Mouse (Mus musculus) heart, embryonic 13.5 days (tissue): ENCODE results near the gene Rsbn1l. TPM values are rescaled to one million over a fixed set of nuclear protein-coding genes. Genes with fewer than 3 reads are reported as not detected.

Experiments
- ATAC-seq: fragments of 200-750 bp; cut with Nextera tagmentation; 2 replicates; pipeline ENCODE4 v1.8.0; 2017; ENCODE audit warnings: moderate TSS enrichment; ENCODE audit not compliant: insufficient number of reproducible peaks, low FRiP score, low TSS enrichment; ENCODE audit errors: extremely low read depth
- H3K27ac ChIP-seq: fragments of 300-500 bp; sonication (generic); replicated peaks from 2 replicates; pipeline ENCODE4 v1.5.1; 2015; ENCODE audit warnings: moderate library complexity, mild to moderate bottlenecking, inconsistent platforms
- H3K27me3 ChIP-seq: fragments of 300-500 bp; sonication (generic); replicated peaks from 2 replicates; pipeline ENCODE4 v1.6.1; 2015; ENCODE audit warnings: mild to moderate bottlenecking, inconsistent platforms
- H3K36me3 ChIP-seq: fragments of 300-500 bp; sonication (generic); 2 replicates; pipeline ENCODE4 v1.6.1; 2015; ENCODE audit warnings: mild to moderate bottlenecking, inconsistent platforms
- H3K4me1 ChIP-seq: fragments of 300-500 bp; sonication (generic); 2 replicates; pipeline ENCODE4 v1.6.1; 2015; ENCODE audit warnings: inconsistent platforms
- H3K4me2 ChIP-seq: fragments of 300-500 bp; sonication (generic); 2 replicates; pipeline ENCODE4 v1.6.1; 2015; ENCODE audit warnings: inconsistent platforms, mild to moderate bottlenecking, moderate library complexity
- H3K4me3 ChIP-seq: fragments of 300-500 bp; sonication (generic); 2 replicates; pipeline ENCODE4 v1.5.1; 2015; ENCODE audit warnings: moderate library complexity, mild to moderate bottlenecking, inconsistent platforms
- H3K9ac ChIP-seq: fragments of 300-500 bp; sonication (generic); 2 replicates; pipeline ENCODE4 v1.6.1; 2015; ENCODE audit warnings: inconsistent platforms, mild to moderate bottlenecking, moderate library complexity
- H3K9me3 ChIP-seq: fragments of 300-500 bp; sonication (generic); 2 replicates; pipeline ENCODE4 v1.6.1; 2016; ENCODE audit warnings: inconsistent platforms
- WGBS: fragments of 180-500 bp; shearing (Covaris S2); methylation state at CpG from one replicate; pipeline ENCODE4 v1.1.7; 2015; ENCODE audit warnings: mixed read lengths; 5-methylcytosine and 5-hydroxymethylcytosine counted together
- polyA plus RNA-seq: library from polyadenylated mRNA; unstranded; fragments of >200 nt; fragmentation: Nextera tagmentation; extraction: Ambion mirVana; gene quantifications from 2 replicates; pipeline ENCODE4 v1.2.1, GENCODE M21; 2015

Rsbn1l gene
- polyA plus RNA-seq, 1 experiment from 2014 or later = 4.3 TPM

DNA sequence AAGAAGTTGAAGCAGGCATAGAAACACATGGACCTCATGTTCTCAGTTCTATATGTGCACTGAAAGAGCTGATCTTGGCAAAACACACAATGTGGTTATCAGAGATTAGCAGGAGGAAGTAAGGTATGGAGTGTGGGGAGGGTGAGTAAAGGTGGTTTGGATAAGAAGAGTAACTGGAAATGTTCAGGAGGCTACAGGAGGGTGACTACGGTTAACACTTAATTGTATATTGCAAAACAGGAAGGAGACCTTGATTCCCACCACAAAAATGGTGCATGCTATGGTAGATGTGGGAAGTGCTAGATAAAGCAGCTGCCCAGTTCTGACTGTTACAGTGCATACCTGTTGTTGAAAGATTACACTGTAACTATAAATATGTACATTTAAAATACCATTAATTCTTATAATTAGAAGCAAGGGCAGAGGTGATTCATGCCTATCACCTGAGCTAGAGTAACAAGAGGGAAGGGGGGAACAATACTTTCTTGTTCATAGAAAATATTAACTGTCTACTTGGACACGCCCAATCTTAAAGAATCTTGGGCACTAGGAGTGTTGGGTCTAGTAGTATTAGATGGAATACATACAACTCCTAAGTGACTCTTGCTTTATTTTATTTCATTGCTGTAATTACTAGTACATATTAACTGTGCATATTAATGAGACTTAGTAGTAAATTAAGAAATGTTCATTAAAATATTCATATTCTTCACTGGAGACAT is 58.6 kb downstream of the Rsbn1l start:
- H3K4me2 ChIP-seq = no peak overlapping the region
- no peaks in the 10 kb centered on the region for H3K27me3 ChIP-seq
- H3K27ac ChIP-seq = no peak overlapping the region
- peaks cover 64% of the 10 kb centered on the region for H3K36me3 ChIP-seq
- H3K9ac ChIP-seq = no peak overlapping the region
- no peak overlapping the region for H3K4me3 ChIP-seq
- ATAC-seq = no peak
- peaks cover 11% of the 10 kb centered on the region; the same call in 1 of the 2 replicates for H3K4me1 ChIP-seq
- WGBS = 86% methylated on average over 2 of the region's 2 CpGs
- H3K9me3 ChIP-seq = no peaks in the 10 kb centered on the region

GRCm38 (mm10) chr5:20884036-20884620 is 72.1 kb downstream of the Rsbn1l start:
- Histone ChIP-seq H3K9me3 (no peaks in the 10 kb centered on the region), H3K27ac (no peak overlapping the region), H3K4me1 (peaks cover 28% of the 10 kb centered on the region), H3K27me3 (no peaks in the 10 kb centered on the region), H3K9ac (peak overlapping the region; percentile 88), H3K4me2 (peak overlapping the region; percentile 86), H3K4me3 (peak overlapping the region; percentile 71), H3K36me3 (peaks cover 24% of the 10 kb centered on the region)
- no peak for ATAC-seq
- WGBS = 79% methylated on average over 4 of the region's 4 CpGs

- peak; percentile 98 for ATAC-seq
- Histone ChIP-seq H3K36me3 (peaks cover 16% of the 10 kb centered on the region), H3K27ac (peak within 1 kb of the TSS; percentile 97), H3K4me1 (peaks cover 44% of the 10 kb centered on the region), H3K4me2 (peak within 1 kb of the TSS; percentile 86), H3K4me3 (peak within 1 kb of the TSS; percentile 71), H3K9ac (peak within 1 kb of the TSS; percentile 98), H3K9me3 (no peaks in the 10 kb centered on the region), H3K27me3 (no peaks in the 10 kb centered on the region)
- WGBS = under 1% methylated on average over 73 of the region's 94 CpGs
These were observed 74.0 kb downstream of the Rsbn1l start, which contains the start of the genes Phtf2 and Tmem60 for GRCm38 (mm10) chr5:20881915-20882800. TSS of gene Phtf2 (minus strand) at chr5:20882124. TSS of gene Tmem60 (plus strand) at chr5:20882191.

GRCm38 (mm10) chr5:20880797-20881775 is 75.1 kb downstream of the Rsbn1l start:
- Histone ChIP-seq H3K4me2 (peak overlapping the region; percentile 76), H3K4me3 (peak overlapping the region; percentile 71), H3K9ac (peak overlapping the region; percentile 98), H3K4me1 (peaks cover 46% of the 10 kb centered on the region), H3K27ac (peak overlapping the region; percentile 97), H3K27me3 (no peaks in the 10 kb centered on the region), H3K9me3 (no peaks in the 10 kb centered on the region), H3K36me3 (peaks cover 11% of the 10 kb centered on the region)
- WGBS = 1% methylated on average over 42 of the region's 64 CpGs
- ATAC-seq = peak; percentile 14; the same call in 1 of the 2 replicates

GRCm38 (mm10) chr5:20880386-20880785 is 75.8 kb downstream of the Rsbn1l start:
- peaks cover 46% of the 10 kb centered on the region for H3K4me1 ChIP-seq
- WGBS = 33% methylated on average over 2 of the region's 2 CpGs
- no peaks in the 10 kb centered on the region for H3K9me3 ChIP-seq
- peak overlapping the region; percentile 71 for H3K4me3 ChIP-seq
- no peak for ATAC-seq
- peak overlapping the region; percentile 76 for H3K4me2 ChIP-seq
- peak overlapping the region; percentile 97 for H3K27ac ChIP-seq
- peak overlapping the region; percentile 98 for H3K9ac ChIP-seq
- no peaks in the 10 kb centered on the region for H3K27me3 ChIP-seq
- peaks cover 4% of the 10 kb centered on the region for H3K36me3 ChIP-seq

GRCm38 (mm10) chr5:20876934-20877426 is 79.2 kb downstream of the Rsbn1l start:
- H3K4me3 ChIP-seq = no peak overlapping the region
- no peak overlapping the region for H3K27ac ChIP-seq
- no peaks in the 10 kb centered on the region for H3K27me3 ChIP-seq
- H3K36me3 ChIP-seq = no peaks in the 10 kb centered on the region
- 60% methylated on average over 1 of the region's 1 CpGs for WGBS
- no peak for ATAC-seq
- no peak overlapping the region for H3K9ac ChIP-seq
- peaks cover 38% of the 10 kb centered on the region for H3K4me1 ChIP-seq
- no peak overlapping the region for H3K4me2 ChIP-seq
- no peaks in the 10 kb centered on the region for H3K9me3 ChIP-seq

DNA sequence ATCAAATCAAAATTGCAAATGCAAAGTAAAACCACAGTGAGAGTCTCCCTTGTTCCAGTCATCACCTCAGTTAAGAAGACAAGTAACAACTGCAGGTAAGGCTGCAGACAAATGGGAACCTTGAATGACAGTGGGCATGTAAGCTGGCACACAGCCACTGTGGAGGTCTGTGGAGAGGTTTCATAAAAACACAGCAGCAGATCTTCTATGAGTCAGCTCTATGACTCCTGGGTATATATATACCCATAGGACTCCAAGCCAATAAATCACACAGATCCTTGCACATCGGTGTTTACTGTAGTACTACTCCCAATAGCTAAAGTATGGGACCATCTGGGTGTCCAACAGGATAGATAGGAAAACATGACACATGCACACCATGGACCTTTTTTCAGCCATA is 83.1 kb downstream of the Rsbn1l start:
- peaks cover 19% of the 10 kb centered on the region for H3K4me1 ChIP-seq
- H3K9ac ChIP-seq = no peak overlapping the region
- H3K27me3 ChIP-seq = no peaks in the 10 kb centered on the region
- 93% methylated on average over 1 of the region's 1 CpGs for WGBS
- ATAC-seq = no peak
- H3K9me3 ChIP-seq = peaks cover 3% of the 10 kb centered on the region; the same call in 1 of the 2 replicates
- 0 out of 2 replicates have a peak, but pooled peaks cover 2% of the 10 kb centered on the region for H3K36me3 ChIP-seq
- no peak overlapping the region for H3K27ac ChIP-seq
- no peak overlapping the region for H3K4me2 ChIP-seq
- no peak overlapping the region for H3K4me3 ChIP-seq

DNA sequence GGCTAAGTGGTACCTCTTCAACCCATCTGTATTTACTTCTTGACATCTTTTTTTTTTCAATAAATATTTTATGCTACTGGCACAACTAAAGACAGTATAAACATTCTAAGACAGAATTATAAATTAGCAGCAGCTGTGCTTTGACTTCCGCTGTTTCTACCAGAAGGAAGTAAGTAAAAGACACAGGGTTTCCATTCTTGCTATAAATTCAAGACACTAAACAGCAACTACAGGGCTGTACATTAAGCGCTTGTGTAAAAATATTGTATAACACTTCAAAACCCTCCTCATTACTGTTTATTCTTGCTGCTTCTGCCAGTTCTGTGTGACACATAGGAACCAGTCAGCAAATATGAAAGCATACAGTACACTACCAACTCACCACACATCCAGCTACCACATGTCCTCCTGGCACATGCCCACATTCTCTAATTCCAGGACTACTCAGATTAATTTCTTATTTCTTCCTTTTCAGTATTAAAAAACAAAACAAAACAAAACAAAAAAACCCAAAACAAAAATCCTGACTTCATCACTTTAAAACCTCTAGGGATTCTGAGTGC is 90.9 kb downstream of the Rsbn1l start:
- no peak for ATAC-seq
- H3K9ac ChIP-seq = no peak overlapping the region
- no peak overlapping the region for H3K4me3 ChIP-seq
- no peaks in the 10 kb centered on the region; the same call in 1 of the 2 replicates for H3K4me1 ChIP-seq
- no peaks in the 10 kb centered on the region for H3K27me3 ChIP-seq
- 87% methylated on average over 2 of the region's 2 CpGs for WGBS
- H3K4me2 ChIP-seq = no peak overlapping the region
- no peaks in the 10 kb centered on the region for H3K9me3 ChIP-seq
- H3K36me3 ChIP-seq = no peaks in the 10 kb centered on the region
- H3K27ac ChIP-seq = no peak overlapping the region

GRCm38 (mm10) chr5:20864216-20864969 is 91.8 kb downstream of the Rsbn1l start:
- Histone ChIP-seq H3K27me3 (no peaks in the 10 kb centered on the region), H3K4me3 (no peak overlapping the region), H3K4me1 (no peaks in the 10 kb centered on the region; the same call in 1 of the 2 replicates), H3K27ac (no peak overlapping the region; the same call in 1 of the 2 replicates), H3K36me3 (peaks cover under 1% of the 10 kb centered on the region; the same call in 1 of the 2 replicates), H3K9ac (no peak overlapping the region), H3K4me2 (no peak overlapping the region), H3K9me3 (no peaks in the 10 kb centered on the region)
- no peak for ATAC-seq
- WGBS = 78% methylated on average over 4 of the region's 4 CpGs
